ENCODE assay signal across 26 mouse cellular contexts in genomic region chr19:41288568-41288967, GRCm38 (mm10).
"Had no signal": no experiment of that assay in that cellular context is flagged by ENCODE, and none has a peak within 500 bp of the region (broad histone marks: within the 10 kb centered on the region; RNA-seq: fewer than 3 reads in every experiment).

No protein-coding gene starts in this region.

- H3K4me3 ChIP-seq: gastrocnemius, adult 2 months; heart, embryonic 10.5 days; heart, embryonic 12.5 days; heart, embryonic 15.5 days; hindbrain, embryonic 10.5 days; hindbrain, embryonic 12.5 days; layer of hippocampus, adult 2 months; left cerebral cortex, adult 2 months; limb, embryonic 10.5 days; limb, embryonic 12.5 days; liver, embryonic 13.5 days; liver, embryonic 15.5 days had no signal

- H3K9ac ChIP-seq: heart, embryonic 12.5 days; heart, embryonic 15.5 days; hindbrain, embryonic 12.5 days; hindbrain, embryonic 14.5 days; limb, embryonic 12.5 days; liver, embryonic 13.5 days; liver, embryonic 15.5 days; liver, postnatal 0 days had no signal

- ATAC-seq: hindbrain, embryonic 16.5 days; inflammation-experienced regulatory T-cells, adult 6 months; intestine, embryonic 16.5 days; liver, postnatal 0 days had no signal

- H3K36me3 ChIP-seq: heart, embryonic 10.5 days; heart, embryonic 12.5 days; heart, embryonic 15.5 days; hindbrain, embryonic 10.5 days; hindbrain, embryonic 12.5 days; limb, embryonic 10.5 days; limb, embryonic 12.5 days; liver, embryonic 13.5 days had no signal

- H3K4me2 ChIP-seq: heart, embryonic 12.5 days; heart, embryonic 15.5 days; hindbrain, embryonic 12.5 days; hindbrain, embryonic 14.5 days; limb, embryonic 12.5 days; liver, embryonic 11.5 days; liver, embryonic 13.5 days; liver, embryonic 15.5 days had no signal

- H3K27ac ChIP-seq: gastrocnemius, adult 2 months; heart, embryonic 10.5 days; heart, embryonic 15.5 days; hindbrain, embryonic 10.5 days; hindbrain, embryonic 12.5 days; hindbrain, embryonic 14.5 days; layer of hippocampus, adult 2 months; left cerebral cortex, adult 2 months; limb, embryonic 10.5 days; limb, embryonic 12.5 days; liver, embryonic 13.5 days; liver, embryonic 15.5 days had no signal

- H3K27me3 ChIP-seq: heart, embryonic 12.5 days; heart, embryonic 15.5 days; hindbrain, embryonic 12.5 days; liver, embryonic 15.5 days had no signal

- DNase-seq: gastrocnemius, adult 2 months; gastrocnemius, postnatal 10 days; gastrocnemius, postnatal 25 days; heart, adult 18-20 months; heart, postnatal 14 days; heart, postnatal 36 days; kidney, adult 18-20 months; kidney, postnatal 14 days; liver; liver, embryonic 13.5 days; liver, postnatal 0 days had no signal

- H3K9me3 ChIP-seq: heart, embryonic 10.5 days; heart, embryonic 12.5 days; heart, embryonic 15.5 days; hindbrain, embryonic 10.5 days; hindbrain, embryonic 12.5 days; limb, embryonic 10.5 days; limb, embryonic 12.5 days; liver, embryonic 13.5 days; liver, embryonic 15.5 days had no signal

- H3K4me1 ChIP-seq: liver, embryonic 13.5 days; liver, embryonic 15.5 days had no signal
